Mouse (Mus musculus) lung, adult 2 months (tissue): ENCODE data around the gene 3830417A13Rik. TPM values are rescaled to one million over a fixed set of nuclear protein-coding genes. Genes with fewer than 3 reads are reported as not detected.

ENCODE experiments used
- DNase-seq: peaks from one replicate; pipeline ENCODE4 v3.0.0; 2022
- H3K4me1 ChIP-seq: fragments of 200-500 bp; 2 replicates; pipeline ENCODE4 v1.6.1; 2011; ENCODE audit warnings: low read length; ENCODE audit not compliant: control insufficient read depth, insufficient read depth
- H3K4me3 ChIP-seq: fragments of 200-500 bp; replicated peaks from 2 replicates; pipeline ENCODE3; 2011; ENCODE audit warnings: low read depth, mild to moderate bottlenecking, control low read depth, low read length; ENCODE audit errors: extremely low read depth
- CTCF ChIP-seq: fragments of 200-500 bp; IDR thresholded peaks from 2 replicates; pipeline ENCODE4 v1.5.1; 2011; ENCODE audit warnings: mild to moderate bottlenecking, low read length, control low read depth; ENCODE audit not compliant: insufficient read depth
- POLR2A ChIP-seq: fragments of 200-500 bp; IDR thresholded peaks from 2 replicates; pipeline ENCODE4 v1.6.1; 2011; ENCODE audit warnings: low read depth, mild to moderate bottlenecking, control low read depth, low read length, borderline replicate concordance; ENCODE audit errors: extremely low read depth
- whole genome bisulfite sequencing: fragments of 180-500 bp; shearing (Covaris S2); methylation state at CpG from one replicate; pipeline ENCODE4 v1.1.7; 2018; 5-methylcytosine and 5-hydroxymethylcytosine counted together
- polyA plus RNA-seq: library from polyadenylated mRNA; depleted of rRNA; stranded (reverse); fragments of >200 nt; gene quantifications from 2 replicates; pipeline ENCODE4 v1.2.3, GENCODE M21; 2012; rRNA removed

Gene 3830417A13Rik
- polyA plus RNA-seq: not detected in 2 replicates

GRCm38 (mm10) chrX:64173248-64173647 lies at the start of gene 3830417A13Rik:
Gene 3830417A13Rik, plus strand, starts transcription at chrX:64173548.
- DNase-seq: no peak
- Histone ChIP-seq H3K4me3 (no peak within 1 kb of the TSS), H3K4me1 (no peaks in the 10 kb centered on the region)
- 84% methylated on average over 11 of the region's 11 CpGs for WGBS
- TF ChIP-seq CTCF (no peak), POLR2A (no peak)

- 54% methylated on average over 2 of the region's 2 CpGs for WGBS
- no peaks in the 10 kb centered on the region for H3K4me1 ChIP-seq
- no peak for DNase-seq
- no peak within 1 kb of the TSS for H3K4me3 ChIP-seq
- TF ChIP-seq POLR2A (no peak), CTCF (no peak)
Measured at GRCm38 (mm10) chrX:64152098-64152497, 21.2 kb upstream of the 3830417A13Rik start, which contains the start of gene Gm6760. Gene Gm6760, minus strand, starts transcription at chrX:64152198.

- TF ChIP-seq POLR2A (no peak), CTCF (no peak)
- H3K4me3 ChIP-seq: no peak overlapping the region
- no peak for DNase-seq
- H3K4me1 ChIP-seq: no peaks in the 10 kb centered on the region
Measured at GRCm38 (mm10) chrX:64181246-64181645, 7.9 kb downstream of the 3830417A13Rik start.

Other genes with a start within 250 kb of the 3830417A13Rik start
- not detected in 2 replicates for gene Gm6760, start 21.4 kb upstream of the 3830417A13Rik start, polyA plus RNA-seq
- gene Slitrk4, start 103.4 kb downstream of the 3830417A13Rik start, polyA plus RNA-seq: not detected in 2 replicates